Mouse (Mus musculus): ENCODE measurements at regions not wholly inside any gene's neighbourhood (a gene's known extent, or its start where the extent isn't known, plus 50 kb on each side); places are given as distances from the start of the nearest gene placed in this dataset.

DNA sequence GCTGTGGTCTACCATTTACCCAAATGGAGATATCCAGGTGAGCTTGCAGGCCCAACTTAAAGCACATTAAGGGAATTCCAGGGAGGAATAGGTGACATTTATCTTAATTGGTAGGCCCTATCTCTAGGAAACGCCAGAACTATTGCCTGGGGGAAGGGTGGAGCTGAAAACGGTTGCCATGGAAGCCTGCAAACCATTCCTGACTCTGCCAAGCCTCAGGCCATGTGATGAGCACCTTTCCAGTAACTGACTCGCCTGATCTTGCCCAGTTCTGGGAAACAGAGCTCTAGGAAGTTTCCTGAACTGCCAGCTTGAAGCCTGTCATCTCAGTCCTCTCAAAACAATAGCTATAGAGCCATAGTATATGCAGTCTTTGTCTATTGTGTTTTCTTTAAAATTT, 297.0 kb downstream of the Slitrk5 start:
- peak in 1 of 2 experiments; percentile 12 for DNase-seq (ENCODE audit: low spot score in 2 of 2)
- intact Hi-C loops (cut with DNase I) = no loop called here

DNA sequence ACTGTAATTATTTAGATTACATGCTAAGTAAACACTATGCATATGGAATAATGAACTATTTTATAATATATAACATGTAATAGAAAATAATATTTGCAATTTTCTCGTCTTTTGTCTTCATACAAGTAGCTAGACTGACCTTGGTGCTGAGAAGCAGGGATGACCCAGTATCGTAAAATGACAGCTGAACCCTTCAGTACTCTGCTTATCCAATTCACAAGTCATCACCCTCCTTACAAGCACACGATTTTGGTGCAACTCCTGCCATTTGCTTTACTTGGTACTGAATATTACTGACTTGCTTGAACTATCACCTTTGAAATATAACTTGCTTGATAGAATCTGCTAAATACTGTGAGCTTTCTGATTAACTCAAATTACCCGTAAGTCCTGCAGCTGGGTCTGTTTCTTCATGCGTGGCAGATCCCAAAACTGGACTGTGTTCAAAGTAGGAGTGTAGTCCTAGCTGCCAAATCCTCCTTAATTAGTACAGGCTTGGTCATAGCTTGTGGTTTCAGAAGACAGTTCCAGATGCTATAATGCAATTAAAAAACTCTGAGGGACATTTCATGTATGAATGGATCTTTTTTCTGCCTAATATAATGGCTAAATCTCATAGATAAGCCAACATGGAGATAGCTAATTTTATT, 321.0 kb downstream of the Slitrk5 start:
- peak in 1 of 2 experiments; percentile 2 for DNase-seq (ENCODE audit: low spot score in 2 of 2)
- intact Hi-C loops (cut with DNase I) = no loop called here

DNA sequence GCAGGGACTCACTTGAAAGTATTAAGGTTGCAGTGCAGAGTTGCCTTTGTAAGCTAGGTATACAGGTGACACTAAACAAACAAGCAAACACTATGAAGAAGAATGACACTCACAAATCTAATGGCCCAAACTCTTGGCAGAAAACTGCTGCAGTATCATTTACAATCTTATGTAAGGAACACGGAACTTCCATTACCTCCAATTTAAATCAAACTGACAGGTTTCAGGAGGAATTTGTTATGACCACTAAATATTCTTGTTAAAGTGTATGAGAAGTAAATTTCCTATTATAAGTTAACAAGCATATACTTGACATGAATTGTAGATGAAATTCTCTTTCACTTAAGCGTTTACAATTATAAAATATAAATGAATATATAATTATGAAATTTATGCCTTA, 327.2 kb downstream of the Slitrk5 start:
- DNase-seq (ENCODE audit: low spot score in 2 of 2) = no peak
- intact Hi-C loops (cut with DNase I) = no loop called here

DNA sequence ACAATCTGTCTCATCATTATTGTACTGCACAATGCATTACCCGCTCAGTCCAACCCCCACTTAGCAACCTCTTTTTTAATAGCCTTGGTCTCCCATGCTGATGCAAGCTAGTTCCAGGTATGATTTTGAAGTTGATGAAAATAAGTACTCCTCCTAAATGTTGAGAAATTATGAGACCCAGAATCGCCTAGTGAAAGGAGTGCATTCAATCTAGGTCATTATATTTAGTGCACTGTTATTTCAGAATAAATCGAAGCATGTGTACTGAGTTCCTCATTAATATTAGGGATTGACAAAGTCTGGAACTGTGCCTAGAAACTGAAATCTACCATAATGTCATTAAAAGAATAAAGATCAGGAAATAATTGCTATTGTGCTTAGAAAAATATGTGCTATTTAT, 328.0 kb downstream of the Slitrk5 start:
- intact Hi-C loops (cut with DNase I) = no loop called here
- no peak for DNase-seq (ENCODE audit: low spot score in 2 of 2)

DNA sequence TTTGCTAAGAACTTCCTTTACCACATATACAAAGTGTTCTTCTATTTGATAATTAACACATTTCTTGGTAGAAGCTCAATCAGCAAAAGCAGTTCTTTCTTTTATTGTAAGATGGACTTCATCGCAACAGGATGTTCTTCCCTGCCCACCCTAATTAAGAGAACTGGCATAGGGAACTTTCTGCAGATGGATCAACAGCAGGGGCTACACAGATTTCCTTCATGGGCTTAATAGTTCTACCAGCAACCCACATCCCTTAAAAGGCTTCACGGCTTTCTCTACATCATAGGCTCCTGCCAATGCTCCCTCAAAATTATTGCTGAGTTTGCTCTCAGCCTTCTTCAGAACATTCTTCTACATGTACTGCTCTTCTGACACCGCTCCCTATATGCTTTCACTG, 333.8 kb downstream of the Slitrk5 start:
- intact Hi-C loops (cut with DNase I) = no loop called here
- DNase-seq (ENCODE audit: low spot score in 2 of 2) = no peak

DNA sequence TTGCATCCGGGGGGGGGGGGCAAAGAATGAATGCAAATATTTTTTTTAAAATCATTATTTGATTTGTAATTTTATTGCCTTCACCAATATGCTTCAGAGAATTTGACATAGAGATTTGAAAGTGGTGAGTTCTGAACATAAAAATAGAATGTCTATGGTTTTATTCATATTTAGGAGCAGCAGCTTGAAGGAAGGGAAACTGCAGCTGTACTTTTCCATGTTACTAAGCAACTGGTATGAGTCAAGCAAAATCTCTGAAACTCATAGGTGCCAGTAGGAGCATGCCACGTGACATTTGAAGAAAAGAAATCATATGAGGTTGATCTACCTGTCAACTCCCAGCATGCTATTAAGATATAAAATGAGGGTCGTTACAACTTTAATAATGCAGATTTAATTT, 354.4 kb downstream of the Slitrk5 start:
- intact Hi-C loops (cut with DNase I) = no loop called here
- peak; percentile 43 to 81 for DNase-seq (ENCODE audit: low spot score in 2 of 2)

DNA sequence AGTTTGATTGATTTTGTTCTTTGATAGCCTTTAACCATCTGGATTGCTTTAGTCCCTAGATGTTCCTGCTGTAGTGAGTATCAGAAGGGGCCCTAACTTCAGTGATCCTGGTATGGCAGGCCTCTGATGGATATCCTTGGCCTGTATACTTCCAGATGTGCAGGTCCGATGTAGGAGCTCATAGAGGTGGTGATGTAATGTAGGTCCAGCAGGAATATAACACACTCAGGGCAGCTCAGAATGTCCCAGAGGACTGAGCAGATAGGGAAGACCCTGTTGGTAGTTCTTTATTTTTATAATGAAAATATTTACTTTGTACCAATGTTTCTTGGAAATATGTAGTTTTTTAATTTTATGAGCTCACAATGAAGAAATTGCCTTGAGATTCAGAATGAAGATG, 400.2 kb downstream of the Slitrk5 start:
- no peak for DNase-seq (ENCODE audit: low spot score in 2 of 2)
- intact Hi-C loops (cut with DNase I) = no loop called here
